Mouse (Mus musculus) kidney, adult 2 months (tissue): ENCODE data around the gene Ercc1. TPM values are rescaled to one million over a fixed set of nuclear protein-coding genes. Genes with fewer than 3 reads are reported as not detected.
A peak's percentile ranks its signal among the peaks of the same experiment; 100 is the strongest.

Experiments
- DNase-seq: peaks from one replicate; pipeline ENCODE4 v3.0.0; 2021
- H3K27ac ChIP-seq: fragments of 200-500 bp; 2 replicates; pipeline ENCODE4 v1.5.1; 2012; ENCODE audit warnings: low read depth, low read length, control low read depth, inconsistent platforms; ENCODE audit not compliant: insufficient read depth
- H3K27me3 ChIP-seq: fragments of 200-500 bp; replicated peaks from 2 replicates; pipeline ENCODE4 v1.6.1; 2012; ENCODE audit warnings: mild to moderate bottlenecking, moderate library complexity, low read length, inconsistent platforms; ENCODE audit not compliant: control insufficient read depth, insufficient read depth
- H3K36me3 ChIP-seq: fragments of 200-500 bp; 2 replicates; pipeline ENCODE4 v1.6.1; 2012; ENCODE audit warnings: mild to moderate bottlenecking, moderate library complexity, low read length, inconsistent platforms; ENCODE audit not compliant: control insufficient read depth, insufficient read depth
- H3K4me1 ChIP-seq: fragments of 200-500 bp; 2 replicates; pipeline ENCODE4 v1.6.1; 2011; ENCODE audit warnings: low read length; ENCODE audit not compliant: control insufficient read depth, insufficient read depth
- H3K4me3 ChIP-seq: fragments of 200-500 bp; 2 replicates; pipeline ENCODE4 v1.5.1; 2011; ENCODE audit warnings: mild to moderate bottlenecking, low read depth, low read length, control low read depth; ENCODE audit not compliant: insufficient read depth
- CTCF ChIP-seq: fragments of 200-500 bp; conservative IDR thresholded peaks from 2 replicates; pipeline ENCODE4 v1.5.1; 2011; ENCODE audit warnings: low read depth, mild to moderate bottlenecking, control low read depth, low read length, moderate library complexity, mixed read lengths; ENCODE audit not compliant: insufficient read depth, insufficient read length
- POLR2A ChIP-seq: fragments of 200-500 bp; IDR thresholded peaks from one replicate; pipeline ENCODE4 v1.6.1; 2011; ENCODE audit warnings: low read depth, low read length, control low read depth
- WGBS: fragments of 180-500 bp; shearing (Covaris S2); methylation state at CpG from one replicate; pipeline ENCODE4 v1.1.7; 2018; 5-methylcytosine and 5-hydroxymethylcytosine counted together
- polyA plus RNA-seq: library from polyadenylated mRNA; depleted of rRNA; stranded (reverse); fragments of >200 nt; gene quantifications from 2 replicates; pipeline ENCODE4 v1.2.3, GENCODE M21; 2012; rRNA removed

The Ercc1 gene
- polyA plus RNA-seq, result 27.6 and 31.9 TPM in 2 replicates

- no peak for TF ChIP-seq POLR2A
- no peak for TF ChIP-seq CTCF
- peaks cover 8% of the 10 kb centered on the region; the same call in 1 of the 2 replicates for H3K4me1 ChIP-seq
- DNase-seq, result no peak
- H3K27me3 ChIP-seq, result no peaks in the 10 kb centered on the region
- H3K27ac ChIP-seq, result peak within 1 kb of the TSS; percentile 84
- H3K4me3 ChIP-seq, result peak within 1 kb of the TSS; percentile 79
- WGBS, result 14% methylated on average over 12 of the region's 12 CpGs
- no peaks in the 10 kb centered on the region for H3K36me3 ChIP-seq
These were observed at the start of gene Ercc1 for GRCm38 (mm10) chr7:19344237-19344847. Gene Ercc1 (plus strand): TSS chr7:19344778.

DNA sequence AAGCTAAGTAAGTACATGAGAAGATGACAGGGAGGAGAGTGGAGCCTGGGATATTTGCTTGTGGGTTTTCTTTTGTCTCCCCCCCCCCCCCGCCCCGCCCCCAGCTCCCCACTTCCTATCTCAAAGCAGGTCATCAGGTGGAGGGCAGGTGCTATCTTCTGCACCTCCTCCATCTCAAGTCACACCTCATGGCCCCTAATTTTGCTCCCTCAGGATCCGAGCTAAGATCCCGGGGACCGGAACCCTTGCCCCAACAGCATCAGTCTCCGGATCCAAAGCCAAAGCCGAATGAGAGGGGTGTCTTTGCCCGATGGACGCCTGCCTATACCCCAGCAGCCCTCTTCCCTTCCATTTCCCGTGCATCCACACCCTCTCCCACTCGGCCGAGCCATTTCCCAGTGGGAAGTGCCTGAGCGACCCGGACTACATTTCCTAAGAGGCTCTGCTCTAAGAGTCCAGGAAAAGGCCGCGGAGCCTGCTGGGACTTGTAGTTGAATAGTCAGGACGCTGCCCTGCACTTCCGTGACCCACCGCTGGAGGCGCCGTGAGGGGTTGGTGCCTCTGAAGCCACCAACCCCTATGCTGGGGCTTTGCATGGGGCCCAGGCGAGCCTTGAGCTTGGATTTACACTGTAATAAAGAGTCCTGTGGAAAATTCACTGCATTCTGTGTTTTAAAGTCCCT is 48.9 kb upstream of the Ercc1 start:
- TF ChIP-seq CTCF (peak; percentile 86), POLR2A (no peak)
- peaks cover 3% of the 10 kb centered on the region; the same call in 1 of the 2 replicates for H3K4me1 ChIP-seq
- no peaks in the 10 kb centered on the region for H3K27me3 ChIP-seq
- H3K27ac ChIP-seq, result no peak overlapping the region
- peak overlapping the region; percentile 39 for H3K4me3 ChIP-seq
- no peaks in the 10 kb centered on the region for H3K36me3 ChIP-seq
- DNase-seq, result peak; percentile 98
- 10% methylated on average over 22 of the region's 22 CpGs for WGBS

DNA sequence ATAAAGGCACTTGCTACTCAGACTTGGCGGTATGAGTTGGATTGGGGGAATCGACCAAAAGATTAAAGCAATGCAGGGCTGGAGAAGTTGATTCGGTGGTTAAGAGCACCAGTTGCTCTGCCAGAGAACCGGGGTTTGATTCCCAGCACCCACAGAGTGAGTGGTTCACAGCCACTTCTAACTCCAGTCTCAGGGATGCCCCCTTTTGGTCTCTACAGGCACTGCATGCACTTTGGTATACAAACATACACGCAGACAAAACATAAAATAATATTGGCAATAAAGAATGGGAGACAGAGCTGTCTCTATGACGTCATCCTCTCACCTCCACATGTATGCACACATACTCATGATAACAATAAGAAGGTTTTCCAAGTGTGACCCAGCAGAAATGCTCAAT is 47.5 kb upstream of the Ercc1 start:
- WGBS, result 91% methylated on average over 6 of the region's 6 CpGs
- no peak overlapping the region for H3K27ac ChIP-seq

DNA sequence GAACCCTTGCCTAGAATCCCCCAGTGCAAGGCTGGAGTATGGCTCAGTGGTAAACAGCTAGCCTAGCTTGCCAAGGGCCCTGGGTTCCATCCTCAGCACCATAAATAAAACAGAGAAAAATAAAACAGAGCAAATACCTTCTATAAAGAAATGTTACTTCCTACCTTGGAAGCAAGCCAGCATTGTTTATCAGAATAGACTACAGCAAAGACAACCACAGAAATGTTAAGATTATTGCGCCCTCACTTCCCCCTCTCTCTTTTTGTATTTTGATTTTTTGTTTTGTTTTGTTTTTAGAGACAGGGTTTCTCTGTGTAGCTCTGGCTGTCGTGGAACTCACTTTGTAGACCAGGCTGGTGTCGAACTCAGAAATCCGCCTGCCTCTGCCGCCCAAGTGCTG is 46.8 kb upstream of the Ercc1 start:
- Histone ChIP-seq H3K4me3 (no peak overlapping the region), H3K4me1 (peaks cover 6% of the 10 kb centered on the region; the same call in 1 of the 2 replicates), H3K36me3 (no peaks in the 10 kb centered on the region), H3K27ac (no peak overlapping the region), H3K27me3 (no peaks in the 10 kb centered on the region)
- DNase-seq, result no peak
- no peak for TF ChIP-seq POLR2A
- no peak for TF ChIP-seq CTCF
- WGBS, result 83% methylated on average over 5 of the region's 5 CpGs

More for the DNA sequence above, 47.5 kb upstream of the Ercc1 start:
- TF ChIP-seq CTCF (no peak), POLR2A (no peak)
- Histone ChIP-seq H3K4me3 (no peak overlapping the region), H3K27me3 (no peaks in the 10 kb centered on the region), H3K4me1 (peaks cover 6% of the 10 kb centered on the region; the same call in 1 of the 2 replicates), H3K36me3 (no peaks in the 10 kb centered on the region)
- DNase-seq, result no peak

- TF ChIP-seq CTCF (peak; percentile 76), POLR2A (no peak)
- Histone ChIP-seq H3K27ac (no peak overlapping the region), H3K27me3 (no peaks in the 10 kb centered on the region), H3K4me3 (no peak overlapping the region), H3K36me3 (no peaks in the 10 kb centered on the region), H3K4me1 (peaks cover 6% of the 10 kb centered on the region; the same call in 1 of the 2 replicates)
- 17% methylated on average over 3 of the region's 3 CpGs for WGBS
- DNase-seq, result peak; percentile 49
These were observed 45.4 kb upstream of the Ercc1 start for GRCm38 (mm10) chr7:19299194-19299593.

- whole genome bisulfite sequencing, result under 1% methylated on average over 29 of the region's 29 CpGs
- TF ChIP-seq POLR2A (no peak), CTCF (peak; percentile 96)
- peak; percentile 90 for DNase-seq
These were observed 43.8 kb upstream of the Ercc1 start for GRCm38 (mm10) chr7:19300501-19301421.

More at GRCm38 (mm10) chr7:19300501-19301421, 43.8 kb upstream of the Ercc1 start:
- Histone ChIP-seq H3K27me3 (no peaks in the 10 kb centered on the region), H3K27ac (no peak overlapping the region), H3K4me1 (peaks cover 3% of the 10 kb centered on the region; the same call in 1 of the 2 replicates), H3K36me3 (no peaks in the 10 kb centered on the region), H3K4me3 (peak overlapping the region; percentile 26)
